Mouse (Mus musculus) adrenal gland, postnatal 4 days (tissue): ENCODE results near the gene Dnajc8. TPM values are rescaled to one million over a fixed set of nuclear protein-coding genes. Genes with fewer than 3 reads are reported as not detected.

Source experiments
- DNase-seq, 2 experiments: peaks; one replicate each; pipeline ENCODE4 v3.0.0; 2021 to 2022; ENCODE audit warnings: low spot score in 2 of 2, mixed read lengths in 2 of 2
- long read RNA-seq, 2 experiments: library from polyadenylated mRNA; stranded (forward); transcript quantifications; one replicate each; pipeline ENCODE4 v2.0.0; 2021
- total RNA-seq, 2 experiments: library from RNA; stranded (reverse); gene quantifications; 2 replicates each; pipeline ENCODE4 v1.2.3; 2021

Dnajc8 gene
- 100 to 1,000 TPM; 110 to 116 TPM for total RNA-seq
- long read RNA-seq, experiment 1, transcript Dnajc8-202 (9 exons, 1,401 nt) = major isoform, 154 of 167 reads
- long read RNA-seq, experiment 1, partial matches to known transcripts = 5 of 167 reads
- long read RNA-seq, experiment 1, other reads (novel, unspliced or antisense) = 6 of 167 reads
- long read RNA-seq, experiment 2, transcript Dnajc8-202 (9 exons, 1,401 nt) = major isoform, 157 of 178 reads
- long read RNA-seq, experiment 2, partial matches to known transcripts = 10 of 178 reads
- long read RNA-seq, experiment 2, other reads (novel, unspliced or antisense) = 8 of 178 reads

- DNase-seq = peak; percentile 88
These were observed at the start of gene Dnajc8 for GRCm38 (mm10) chr4:132535406-132536121. Dnajc8 (plus strand) TSS chr4:132535550.

DNA sequence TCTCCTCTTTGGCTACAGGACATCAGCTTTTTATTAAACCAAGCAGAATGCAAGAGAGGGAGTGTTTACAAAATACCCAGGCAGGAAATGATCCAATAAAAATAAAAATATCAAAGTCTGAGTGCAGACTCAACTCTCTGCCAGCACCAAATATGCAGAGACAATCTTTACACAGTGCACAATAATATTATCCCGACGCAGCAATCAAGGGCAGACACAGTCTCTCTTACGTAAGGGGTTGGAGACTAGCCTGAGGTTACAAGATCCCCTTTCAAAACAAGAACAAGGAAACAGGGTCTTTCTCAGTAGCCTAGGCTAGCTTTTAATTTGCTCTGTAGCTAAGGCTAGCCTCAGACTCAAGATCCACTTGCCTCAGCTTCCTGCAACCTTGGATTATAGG, 46.8 kb upstream of the Dnajc8 start:
- no peak for DNase-seq

- DNase-seq = no peak
These were observed 46.4 kb upstream of the Dnajc8 start for GRCm38 (mm10) chr4:132488976-132489375.

- no peak for DNase-seq
These were observed 44.9 kb upstream of the Dnajc8 start for GRCm38 (mm10) chr4:132490273-132491010.

DNA sequence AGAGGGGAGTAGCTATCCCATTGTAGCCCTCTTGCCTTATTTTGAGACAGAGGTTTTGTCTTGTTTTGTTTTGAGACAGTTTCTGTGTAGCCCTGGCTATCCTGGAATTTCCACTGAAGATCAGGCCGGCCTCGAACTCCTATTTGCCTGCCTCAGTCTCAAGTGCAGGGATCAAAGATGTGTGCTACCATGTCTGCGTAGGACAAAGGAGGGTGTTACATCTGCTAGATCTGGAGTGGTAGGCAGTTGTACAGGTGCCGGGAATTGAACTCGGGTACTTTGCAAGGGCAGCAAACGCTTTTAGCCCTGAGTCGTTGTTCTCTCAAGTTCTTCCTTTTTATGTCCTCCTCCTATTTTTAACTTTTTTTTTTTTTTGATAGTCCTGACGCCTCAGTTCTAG, 44.3 kb upstream of the Dnajc8 start:
- DNase-seq = no peak

GRCm38 (mm10) chr4:132491748-132492147, 43.6 kb upstream of the Dnajc8 start:
- peak in 1 of 2 experiments; percentile 32 for DNase-seq

DNA sequence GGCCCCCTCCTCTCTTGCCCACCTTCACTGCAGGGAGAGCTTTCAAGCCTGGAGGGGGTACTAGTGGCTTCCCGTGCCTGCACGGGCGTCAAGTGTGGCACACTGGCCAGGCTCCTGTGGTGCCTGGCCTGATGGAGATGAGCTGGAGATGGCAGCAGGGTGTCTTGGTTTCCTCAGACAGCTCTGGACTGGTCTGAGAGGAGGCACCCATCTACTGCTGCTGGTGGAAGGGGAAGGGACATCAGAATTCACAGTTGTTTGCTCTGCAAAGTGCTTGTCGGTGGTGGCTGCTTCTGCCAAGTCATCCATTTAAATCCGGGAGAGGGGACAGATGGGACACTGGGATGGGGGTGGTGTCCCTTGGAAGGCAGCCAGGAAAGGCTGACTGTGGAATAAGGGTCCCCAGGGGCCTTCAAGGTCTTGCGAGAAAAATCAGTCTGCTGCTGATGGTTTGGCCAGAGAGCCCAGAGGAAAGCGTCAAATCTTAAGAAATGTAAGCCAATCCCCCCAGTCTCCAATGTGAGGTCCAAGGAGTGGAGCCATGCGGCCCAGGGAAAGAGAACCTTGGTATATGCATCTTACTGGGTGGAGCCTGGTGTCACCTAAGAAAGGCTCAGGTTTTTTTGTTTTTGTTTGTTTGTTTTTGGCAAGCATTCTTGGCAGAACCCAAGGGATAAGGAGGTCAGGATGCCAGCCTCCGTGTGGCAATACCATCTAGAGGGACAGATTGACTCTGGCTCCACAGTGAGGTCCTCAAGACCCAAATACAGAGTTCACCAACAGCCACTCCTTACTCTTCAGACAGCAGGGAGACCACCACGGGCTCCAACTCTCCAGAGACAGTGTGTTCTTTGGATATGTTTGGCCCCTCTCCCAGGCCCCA, 42.9 kb upstream of the Dnajc8 start:
- DNase-seq = no peak

GRCm38 (mm10) chr4:132494271-132494918, 41.0 kb upstream of the Dnajc8 start:
- no peak for DNase-seq

GRCm38 (mm10) chr4:132501639-132502038, 33.7 kb upstream of the Dnajc8 start:
- DNase-seq = no peak

- DNase-seq = no peak
These were observed 32.0 kb upstream of the Dnajc8 start for GRCm38 (mm10) chr4:132503344-132503743.

GRCm38 (mm10) chr4:132505034-132505738, 30.2 kb upstream of the Dnajc8 start:
- no peak for DNase-seq

GRCm38 (mm10) chr4:132505800-132506199, 29.6 kb upstream of the Dnajc8 start:
- DNase-seq = no peak

DNA sequence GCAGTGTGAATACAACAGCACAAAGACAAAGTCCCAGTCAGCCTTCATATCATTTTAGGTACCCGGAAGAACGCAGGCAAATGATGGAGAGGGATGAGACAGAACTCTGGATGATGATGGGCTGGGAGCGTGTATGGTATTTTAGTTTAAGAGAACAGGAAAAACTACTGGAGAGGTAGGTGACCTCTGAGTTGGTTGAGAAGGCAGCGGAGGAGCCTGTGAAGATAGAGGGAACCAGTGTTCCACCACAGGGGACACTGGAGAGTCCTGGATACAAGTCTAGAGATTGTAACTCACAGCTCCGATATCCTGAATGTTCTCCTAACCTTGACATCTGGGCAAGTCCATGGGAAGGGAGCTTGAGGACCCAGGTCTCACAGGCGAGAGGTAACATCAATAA, 29.1 kb upstream of the Dnajc8 start:
- no peak for DNase-seq

GRCm38 (mm10) chr4:132507210-132507609, 28.1 kb upstream of the Dnajc8 start:
- DNase-seq = no peak

DNA sequence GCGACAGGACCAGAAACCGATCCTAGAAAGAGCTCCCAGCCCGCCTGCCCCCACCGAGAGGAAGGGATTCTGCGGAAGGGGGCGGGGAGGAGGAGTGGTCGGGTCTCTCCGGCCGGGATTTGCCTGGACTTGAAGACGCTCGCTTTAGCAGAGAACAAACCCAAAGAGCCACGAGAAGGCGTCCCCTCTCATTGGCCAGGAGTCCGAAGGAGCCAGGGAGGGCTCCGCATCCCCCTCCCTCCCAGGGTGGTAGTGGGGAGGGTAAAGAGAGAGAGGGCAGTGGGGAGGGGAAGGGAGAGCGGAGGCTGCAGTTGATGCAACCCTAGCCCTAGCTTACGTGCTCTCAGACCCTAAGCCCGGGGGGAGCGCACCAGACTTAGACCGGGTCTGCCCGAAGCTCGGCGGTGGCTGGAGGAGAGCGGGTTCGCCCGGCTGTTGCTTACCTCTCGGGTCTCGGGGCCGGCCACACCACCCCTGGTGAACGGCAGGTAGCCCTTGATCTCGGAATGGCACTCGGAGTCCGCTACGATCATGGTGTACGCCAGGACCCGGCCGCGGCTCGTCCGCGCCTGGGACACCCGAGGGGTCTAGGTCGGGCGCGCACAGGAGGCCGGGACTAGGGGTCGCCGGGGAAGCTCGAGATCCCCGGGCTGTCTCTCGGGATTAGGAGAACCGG, 25.6 kb upstream of the Dnajc8 start:
- peak; percentile 49 to 64 for DNase-seq

GRCm38 (mm10) chr4:132510352-132510798, 25.0 kb upstream of the Dnajc8 start, which contains the start of gene Sesn2:
Sesn2 (minus strand) TSS chr4:132510501.
- DNase-seq = peak; percentile 94 to 95

DNA sequence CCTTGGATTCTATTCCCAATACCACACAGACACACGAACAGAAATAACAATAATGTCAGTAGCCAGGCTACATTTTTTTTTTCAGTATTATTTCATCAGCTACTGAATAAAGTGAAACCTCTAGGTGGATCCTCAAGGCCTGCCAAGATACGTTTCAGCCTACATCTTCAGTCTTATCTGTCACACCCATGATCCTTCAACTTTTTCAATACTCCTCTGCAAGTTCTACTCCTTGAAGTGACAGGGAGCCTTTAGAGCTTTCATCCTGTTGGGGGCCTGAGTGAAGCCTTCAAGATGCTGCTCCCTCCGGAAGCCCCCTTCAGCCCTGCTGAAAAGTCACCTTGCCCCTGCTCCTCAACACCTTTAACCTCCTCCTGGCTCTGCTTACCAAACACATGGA, 23.3 kb upstream of the Dnajc8 start:
- DNase-seq = no peak

DNA sequence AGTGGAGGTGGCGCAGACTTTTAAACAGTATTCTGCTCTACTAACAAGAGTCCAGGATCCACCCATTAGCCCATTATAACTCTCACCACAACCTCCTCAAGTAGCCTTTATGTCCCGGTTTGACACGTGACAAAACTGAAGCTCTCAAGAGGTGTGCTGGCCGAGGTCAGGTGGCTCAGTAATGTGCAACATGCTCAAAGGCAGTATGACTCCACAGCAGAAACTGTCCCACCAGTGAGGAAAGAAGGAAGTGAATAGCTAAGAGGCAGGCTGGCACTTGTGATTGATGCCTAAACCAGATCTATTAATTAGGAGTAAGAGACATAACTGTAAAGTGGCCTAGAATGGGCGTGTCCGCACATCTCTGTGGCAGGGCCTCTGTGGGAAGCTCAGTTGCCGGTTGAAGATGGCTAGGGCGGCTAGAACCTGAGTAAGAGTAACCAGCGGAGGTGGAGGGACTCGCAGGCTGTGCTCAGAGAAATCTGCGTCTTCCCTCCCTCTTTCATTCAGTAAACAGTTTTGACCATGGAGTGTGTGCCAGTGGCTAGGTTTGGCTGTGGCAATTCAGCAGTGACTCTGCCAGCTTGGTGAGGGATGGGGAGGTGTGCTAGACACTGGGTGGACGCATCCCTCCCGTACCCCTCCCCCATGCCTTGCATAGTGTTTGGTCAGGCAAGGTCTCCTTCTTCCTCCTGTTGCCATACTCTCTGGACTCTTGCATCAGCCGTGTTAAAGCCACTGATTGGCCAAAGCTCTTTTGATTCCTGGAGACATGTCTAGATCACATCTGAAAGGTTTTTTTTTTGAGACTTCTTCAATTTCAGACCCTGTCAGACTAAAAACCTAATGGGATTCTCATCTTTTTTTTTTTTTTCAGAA, 21.7 kb upstream of the Dnajc8 start:
- no peak for DNase-seq
